Mouse (Mus musculus) brain, adult 2 months (tissue): ENCODE results near the gene Cd59b.

ENCODE experiments used
- DNase-seq: peaks from one replicate; pipeline ENCODE4 v3.0.0; 2011; ENCODE audit warnings: low read depth, low spot score

Gene Cd59b

GRCm38 (mm10) chr2:104069704-104070185 is at the start of gene Cd59b:
Gene Cd59b, plus strand, starts transcription at chr2:104069849.
- DNase-seq, result peak; percentile 62

GRCm38 (mm10) chr2:104023096-104023495 is 46.6 kb upstream of the Cd59b start:
- no peak for DNase-seq

- no peak for DNase-seq
Measured at GRCm38 (mm10) chr2:104024656-104025055, 45.0 kb upstream of the Cd59b start.

GRCm38 (mm10) chr2:104027458-104028138 is 42.1 kb upstream of the Cd59b start, which contains the start of gene Fbxo3:
Gene Fbxo3, plus strand, starts transcription at chr2:104027721.
- DNase-seq, result peak; percentile 84

- DNase-seq, result peak; percentile 40
Measured at GRCm38 (mm10) chr2:104028139-104028723, 41.4 kb upstream of the Cd59b start, which contains the start of gene 4931422A03Rik. Gene 4931422A03Rik, minus strand, starts transcription at chr2:104028361.

GRCm38 (mm10) chr2:104029074-104029473 is 40.6 kb upstream of the Cd59b start:
- DNase-seq, result no peak

GRCm38 (mm10) chr2:104030381-104030780 is 39.3 kb upstream of the Cd59b start:
- no peak for DNase-seq

GRCm38 (mm10) chr2:104032056-104032455 is 37.6 kb upstream of the Cd59b start:
- no peak for DNase-seq

GRCm38 (mm10) chr2:104034832-104035472 is 34.7 kb upstream of the Cd59b start:
- DNase-seq, result peak; percentile 86

GRCm38 (mm10) chr2:104035595-104035994 is 34.1 kb upstream of the Cd59b start:
- DNase-seq, result peak; percentile 57

GRCm38 (mm10) chr2:104036316-104036715 is 33.3 kb upstream of the Cd59b start:
- DNase-seq, result peak; percentile 53

- DNase-seq, result no peak
Measured at GRCm38 (mm10) chr2:104038236-104038635, 31.4 kb upstream of the Cd59b start.

- peak; percentile 41 for DNase-seq
Measured at GRCm38 (mm10) chr2:104041632-104042031, 28.0 kb upstream of the Cd59b start.

GRCm38 (mm10) chr2:104042766-104043165 is 26.9 kb upstream of the Cd59b start:
- no peak for DNase-seq

GRCm38 (mm10) chr2:104043624-104044478 is 25.8 kb upstream of the Cd59b start:
- no peak for DNase-seq

- no peak for DNase-seq
Measured at GRCm38 (mm10) chr2:104044479-104045080, 25.1 kb upstream of the Cd59b start.

- DNase-seq, result no peak
Measured at GRCm38 (mm10) chr2:104058381-104058780, 11.3 kb upstream of the Cd59b start.

GRCm38 (mm10) chr2:104058954-104059353 is 10.7 kb upstream of the Cd59b start:
- no peak for DNase-seq

- DNase-seq, result peak; percentile 76
Measured at GRCm38 (mm10) chr2:104059786-104060185, 9.9 kb upstream of the Cd59b start.

- DNase-seq, result no peak
Measured at GRCm38 (mm10) chr2:104060996-104061395, 8.7 kb upstream of the Cd59b start.

GRCm38 (mm10) chr2:104062665-104063064 is 7.0 kb upstream of the Cd59b start:
- peak; percentile 49 for DNase-seq
